Mouse (Mus musculus) midbrain, postnatal 0 days (tissue): ENCODE results near the gene Ndufb6. TPM values are rescaled to one million over a fixed set of nuclear protein-coding genes. Genes with fewer than 3 reads are reported as not detected.
A peak's percentile ranks its signal among the peaks of the same experiment; 100 is the strongest.

Experiments
- ATAC-seq: fragments of 200-750 bp; cut with Nextera tagmentation; 2 replicates; pipeline ENCODE4 v1.8.0; 2017; ENCODE audit warnings: moderate number of reproducible peaks, mild to moderate bottlenecking, moderate TSS enrichment, moderate library complexity; ENCODE audit not compliant: low FRiP score
- DNase-seq: peaks from one replicate; pipeline ENCODE4 v3.0.0-alpha.2; 2015; ENCODE audit warnings: low spot score
- H3K27ac ChIP-seq: fragments of 300-500 bp; sonication (generic); 2 replicates; pipeline ENCODE4 v1.5.1; 2014; ENCODE audit warnings: low read depth, mild to moderate bottlenecking, low read length, mixed read lengths
- H3K27me3 ChIP-seq: fragments of 300-500 bp; sonication (generic); 2 replicates; pipeline ENCODE4 v1.6.1; 2014; ENCODE audit warnings: low read length, control low read depth, mixed read lengths; ENCODE audit not compliant: insufficient read depth
- H3K36me3 ChIP-seq: fragments of 300-500 bp; sonication (generic); 2 replicates; pipeline ENCODE4 v1.6.1; 2014; ENCODE audit warnings: low read length, control low read depth, mixed read lengths; ENCODE audit not compliant: insufficient read depth
- H3K4me1 ChIP-seq: fragments of 300-500 bp; sonication (generic); 2 replicates; pipeline ENCODE4 v1.6.1; 2014; ENCODE audit warnings: mild to moderate bottlenecking, control low read depth, antibody characterized with exemption, low read length, mixed read lengths; ENCODE audit not compliant: insufficient read depth
- H3K4me2 ChIP-seq: fragments of 300-500 bp; sonication (generic); 2 replicates; pipeline ENCODE4 v1.6.1; 2014; ENCODE audit warnings: low read depth, mild to moderate bottlenecking, low read length, mixed read lengths; ENCODE audit not compliant: poor library complexity, severe bottlenecking
- H3K4me3 ChIP-seq: fragments of 300-500 bp; sonication (generic); 2 replicates; pipeline ENCODE4 v1.5.1; 2014; ENCODE audit warnings: low read depth, mild to moderate bottlenecking, low read length, moderate library complexity
- H3K9ac ChIP-seq: fragments of 300-500 bp; sonication (generic); replicated peaks from 2 replicates; pipeline ENCODE4 v1.6.1; 2014; ENCODE audit warnings: mild to moderate bottlenecking, low read length, moderate library complexity, mixed read lengths; ENCODE audit not compliant: poor library complexity, severe bottlenecking
- H3K9me3 ChIP-seq: fragments of 300-500 bp; sonication (generic); 2 replicates; pipeline ENCODE4 v1.6.1; 2016; ENCODE audit warnings: low read length, control low read depth
- CTCF ChIP-seq: IDR thresholded peaks from 2 replicates; pipeline ENCODE4 v1.5.1; 2016; ENCODE audit warnings: antibody characterized with exemption, mild to moderate bottlenecking
- WGBS: fragments of 180-500 bp; shearing (Covaris S2); extraction: QIAGEN DNeasy Blood & Tissue Kit; methylation state at CpG from one replicate; pipeline ENCODE4 v1.1.7; 2014; 5-methylcytosine and 5-hydroxymethylcytosine counted together
- polyA plus RNA-seq: library from polyadenylated mRNA; unstranded; fragments of >200 nt; fragmentation: Nextera tagmentation; extraction: Ambion mirVana; gene quantifications from 2 replicates; pipeline ENCODE4 v1.2.1, GENCODE M21; 2015
- total RNA-seq: library from RNA; depleted of rRNA; stranded (reverse); fragments of >200 nt; gene quantifications from 2 replicates; pipeline ENCODE4 v1.2.3, GENCODE M21; 2014

The Ndufb6 gene
- total and polyA plus RNA-seq, 2 experiments from 2014 or later = 174 to 399 TPM

DNA sequence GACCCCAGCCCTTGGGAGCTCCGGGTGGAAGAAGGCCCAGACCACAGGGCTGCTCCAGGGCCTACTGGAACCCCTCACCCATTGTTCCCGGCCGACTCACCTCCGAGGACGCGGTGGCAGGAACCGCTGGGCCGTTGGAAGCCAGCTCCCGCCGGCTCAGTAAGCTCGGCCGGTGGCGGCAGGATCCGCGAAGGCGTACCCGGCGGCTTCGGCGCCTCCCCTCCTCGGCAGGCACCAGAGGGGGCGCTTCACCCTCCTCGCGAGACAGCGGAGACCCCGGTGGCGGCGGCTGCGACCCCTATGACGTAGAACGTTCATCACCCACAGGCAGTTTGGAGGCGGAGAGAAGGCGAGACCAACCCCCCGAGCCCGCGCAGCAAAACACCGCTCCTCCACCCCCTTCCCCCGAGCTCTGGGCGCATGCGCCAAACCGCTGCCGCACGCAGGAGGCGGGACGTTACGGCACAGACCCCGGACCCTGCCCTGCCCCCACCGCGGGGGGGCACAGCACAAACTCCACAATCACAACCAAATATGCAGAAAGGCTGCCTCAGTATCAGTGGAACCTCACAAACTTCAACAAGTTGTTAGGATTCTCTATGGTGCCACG lies 10.9 kb downstream of the Ndufb6 start:
- peak; percentile 90 for ATAC-seq
- H3K36me3 ChIP-seq = 0 out of 2 replicates have a peak, but pooled peaks cover 3% of the 10 kb centered on the region
- WGBS = under 1% methylated on average over 49 of the region's 50 CpGs
- no peaks in the 10 kb centered on the region for H3K27me3 ChIP-seq
- H3K9me3 ChIP-seq = no peaks in the 10 kb centered on the region
- peak overlapping the region; percentile 82 for H3K4me3 ChIP-seq
- H3K27ac ChIP-seq = peak overlapping the region; percentile 97
- peaks cover 7% of the 10 kb centered on the region for H3K4me1 ChIP-seq
- peak; percentile 96 for DNase-seq
- peak; percentile 67 for TF ChIP-seq CTCF
- peak overlapping the region; percentile 83 for H3K4me2 ChIP-seq
- H3K9ac ChIP-seq = peak overlapping the region; percentile 92

- 55% methylated on average over 7 of the region's 7 CpGs for WGBS
- peak overlapping the region; percentile 82 for H3K4me3 ChIP-seq
- H3K4me2 ChIP-seq = peak overlapping the region; percentile 83
- 0 out of 2 replicates have a peak, but pooled peaks cover 3% of the 10 kb centered on the region for H3K36me3 ChIP-seq
- H3K27ac ChIP-seq = peak overlapping the region; percentile 97
- H3K9me3 ChIP-seq = no peaks in the 10 kb centered on the region
- TF ChIP-seq CTCF = no peak
- H3K4me1 ChIP-seq = peaks cover 7% of the 10 kb centered on the region
- no peak for DNase-seq
- H3K9ac ChIP-seq = peak overlapping the region; percentile 92
- peak; percentile 7; the same call in 1 of the 2 replicates for ATAC-seq
- no peaks in the 10 kb centered on the region for H3K27me3 ChIP-seq
Observed at GRCm38 (mm10) chr4:40267681-40268080, 11.5 kb downstream of the Ndufb6 start.

DNA sequence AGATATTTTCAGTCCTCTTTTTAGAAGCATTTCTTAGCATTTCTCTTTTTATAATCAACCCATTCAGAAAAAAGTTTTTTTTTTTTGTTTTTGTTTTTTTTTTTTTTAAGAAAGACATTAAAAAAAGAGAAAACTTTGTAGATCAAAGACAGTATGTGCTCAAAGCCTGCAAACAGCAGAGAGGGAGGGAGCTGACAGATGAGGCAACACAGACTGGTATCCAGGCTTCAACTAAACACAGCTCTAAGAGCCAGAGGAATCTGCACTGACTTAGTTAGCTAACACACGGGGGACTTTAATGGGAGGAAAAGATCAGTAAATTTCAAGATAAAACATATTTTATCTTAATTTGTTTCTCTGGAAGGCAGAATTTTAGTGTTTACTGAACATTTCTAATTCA lies 14.9 kb downstream of the Ndufb6 start:
- Histone ChIP-seq H3K9me3 (no peaks in the 10 kb centered on the region), H3K27me3 (no peaks in the 10 kb centered on the region), H3K27ac (no peak overlapping the region), H3K4me1 (peaks cover 7% of the 10 kb centered on the region), H3K9ac (no peak overlapping the region), H3K4me3 (no peak overlapping the region), H3K4me2 (no peak overlapping the region), H3K36me3 (peaks cover 25% of the 10 kb centered on the region)
- no peak for ATAC-seq
- TF ChIP-seq CTCF = no peak
- DNase-seq = no peak
- WGBS = 66% methylated on average over 1 of the region's 1 CpGs

DNA sequence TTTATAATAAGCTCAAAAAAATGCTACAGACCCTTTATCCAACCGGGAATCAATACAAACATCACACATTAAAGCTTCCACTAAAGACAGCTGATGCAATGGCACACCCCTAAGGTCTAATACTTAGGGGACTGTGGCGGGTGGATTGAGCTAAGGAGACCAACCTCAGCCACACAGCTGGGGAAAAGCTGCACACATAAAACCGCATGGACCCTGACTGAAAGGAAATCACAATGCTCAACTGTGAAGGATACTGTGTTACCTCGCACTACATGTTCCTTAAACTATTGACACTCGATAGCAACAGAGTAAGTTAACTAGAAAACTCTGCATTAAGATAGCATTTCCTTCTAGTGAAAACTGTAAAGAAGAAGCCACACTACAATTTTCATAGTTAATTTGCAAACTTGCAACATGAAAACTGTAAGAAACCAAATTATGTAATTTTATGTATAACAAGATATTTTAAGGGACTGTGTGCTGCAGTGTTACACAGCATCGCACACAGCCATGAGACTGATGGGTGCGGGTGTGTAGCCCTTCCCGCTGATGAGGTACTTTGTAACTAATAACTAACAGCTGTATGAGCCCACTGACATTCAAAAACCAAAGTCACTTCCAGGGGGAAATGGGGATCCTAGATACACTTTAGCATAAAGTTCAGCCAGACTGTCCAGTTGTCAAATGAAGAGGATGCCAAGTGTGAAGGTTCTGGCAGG lies 24.7 kb downstream of the Ndufb6 start:
- no peak overlapping the region for H3K9ac ChIP-seq
- ATAC-seq (no peak), DNase-seq (no peak)
- no peaks in the 10 kb centered on the region for H3K4me1 ChIP-seq
- no peaks in the 10 kb centered on the region for H3K9me3 ChIP-seq
- H3K4me3 ChIP-seq = no peak overlapping the region
- 0 out of 2 replicates have a peak, but pooled peaks cover 7% of the 10 kb centered on the region for H3K36me3 ChIP-seq
- no peak overlapping the region for H3K4me2 ChIP-seq
- no peak for TF ChIP-seq CTCF
- 86% methylated on average over 8 of the region's 8 CpGs for WGBS
- H3K27ac ChIP-seq = no peak overlapping the region
- H3K27me3 ChIP-seq = no peaks in the 10 kb centered on the region

DNA sequence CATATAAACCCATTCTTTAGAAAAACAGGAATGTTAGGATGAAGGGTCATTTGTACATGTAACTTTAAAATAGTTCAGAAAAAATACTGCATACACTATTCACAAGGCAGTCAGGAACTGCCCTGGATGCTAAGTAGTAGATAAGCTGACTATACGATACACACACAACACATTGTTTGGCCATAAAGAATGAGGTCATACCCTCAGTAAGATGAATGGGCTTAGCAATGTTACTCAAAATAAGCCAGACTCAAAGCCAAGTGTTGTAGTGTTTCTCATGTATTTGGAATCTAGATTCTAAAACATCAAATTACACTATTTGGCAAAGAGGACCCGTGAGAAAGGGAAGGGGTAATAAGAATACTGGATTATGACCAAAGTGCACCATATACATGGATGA lies 25.5 kb downstream of the Ndufb6 start:
- Histone ChIP-seq H3K4me3 (no peak overlapping the region), H3K9me3 (no peaks in the 10 kb centered on the region), H3K4me1 (no peaks in the 10 kb centered on the region), H3K27me3 (no peaks in the 10 kb centered on the region), H3K4me2 (no peak overlapping the region), H3K36me3 (0 out of 2 replicates have a peak, but pooled peaks cover 1% of the 10 kb centered on the region), H3K27ac (no peak overlapping the region), H3K9ac (no peak overlapping the region)
- ATAC-seq (no peak), DNase-seq (no peak)
- 84% methylated on average over 2 of the region's 2 CpGs for WGBS
- TF ChIP-seq CTCF = no peak

- Histone ChIP-seq H3K27ac (no peak overlapping the region), H3K4me3 (no peak overlapping the region), H3K9me3 (no peaks in the 10 kb centered on the region), H3K4me2 (no peak overlapping the region), H3K4me1 (no peaks in the 10 kb centered on the region), H3K27me3 (no peaks in the 10 kb centered on the region), H3K9ac (no peak overlapping the region), H3K36me3 (no peaks in the 10 kb centered on the region)
- TF ChIP-seq CTCF = no peak
- 92% methylated on average over 5 of the region's 5 CpGs for WGBS
- no peak for DNase-seq
- no peak for ATAC-seq
Observed at GRCm38 (mm10) chr4:40250984-40251383, 28.2 kb downstream of the Ndufb6 start.
